Mouse (Mus musculus): ENCODE results near the gene Aacs.

Aacs gene

GRCm38 (mm10) chr5:125546293-125546692, 70.7 kb downstream of the Aacs start:
- DNase-seq = no peak

GRCm38 (mm10) chr5:125549750-125550489, 74.3 kb downstream of the Aacs start:
- DNase-seq = no peak

- DNase-seq = no peak
Measured at GRCm38 (mm10) chr5:125555732-125556131, 80.1 kb downstream of the Aacs start.

- DNase-seq = no peak
Measured at GRCm38 (mm10) chr5:125563492-125563891, 87.9 kb downstream of the Aacs start.

- DNase-seq = no peak
Measured at GRCm38 (mm10) chr5:125565725-125566124, 90.1 kb downstream of the Aacs start.

Measured in thymus, adult 18-20 months (tissue).